Mouse (Mus musculus): ENCODE results near the gene Ms4a10. TPM values are rescaled to one million over a fixed set of nuclear protein-coding genes. Genes with fewer than 3 reads are reported as not detected.

The Ms4a10 gene
- polyA plus RNA-seq, 3 experiments from 2014 or later, result not detected

DNA sequence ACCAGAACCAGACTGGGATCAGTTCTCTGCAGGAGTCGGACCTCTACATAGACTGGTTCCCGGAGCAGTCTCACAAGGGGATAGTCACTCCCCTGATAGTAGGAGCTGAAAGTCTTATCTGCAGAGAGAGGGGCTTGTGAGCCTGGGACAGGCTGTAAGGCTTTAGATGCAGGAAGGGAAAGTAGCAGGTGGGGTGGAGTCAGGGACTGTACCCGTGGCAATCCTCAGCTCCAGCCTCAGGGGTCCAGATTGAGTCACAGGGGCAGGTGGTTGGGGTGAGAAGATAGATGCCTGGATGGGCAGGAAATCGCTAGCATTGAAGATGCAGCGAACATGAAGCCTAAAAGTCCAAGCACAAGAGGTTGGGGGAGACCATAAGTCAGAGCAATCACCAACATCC is 58.0 kb downstream of the Ms4a10 start:
- ATAC-seq, result no peak

- no peak for ATAC-seq
Observed at GRCm38 (mm10) chr19:10914870-10915269, 59.6 kb downstream of the Ms4a10 start.

DNA sequence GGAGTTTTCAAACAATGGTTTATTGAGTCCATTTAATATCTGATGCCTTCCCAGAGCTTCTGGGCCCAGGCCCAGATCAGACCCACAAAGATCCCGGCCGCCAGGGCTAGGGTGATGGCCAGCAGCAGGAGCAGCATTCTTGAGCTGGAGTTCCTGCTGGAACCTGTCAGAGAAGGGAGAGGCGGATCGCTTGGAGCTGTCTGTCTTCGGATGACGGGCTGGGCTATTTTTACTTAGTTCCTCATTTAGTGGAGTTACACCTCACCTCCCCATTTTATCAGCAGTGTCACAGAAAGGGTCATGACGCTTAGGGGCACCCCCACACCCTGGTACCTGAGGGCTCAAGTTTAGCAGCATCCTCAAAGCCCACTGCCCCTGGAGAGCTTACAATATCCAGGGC is 60.2 kb downstream of the Ms4a10 start:
- no peak for ATAC-seq

Other genes with a start within 250 kb of the Ms4a10 start
- 100 to 1,000 TPM; 355 to 487 (median 480) TPM for gene Cd5, start 235.7 kb downstream of the Ms4a10 start, polyA plus RNA-seq (2017; shearing (Covaris generic))
- 100 to 1,000 TPM; 356 to 569 (median 520) TPM for gene Cd6, start 144.6 kb downstream of the Ms4a10 start, polyA plus RNA-seq (2017; shearing (Covaris generic))
- gene Slc15a3, start 134.9 kb downstream of the Ms4a10 start, polyA plus RNA-seq (2017; shearing (Covaris generic)), result 10 to 100 TPM in 1 of 3 experiments, 1 to 10 TPM in 2; 3.2 to 16.7 (median 3.3) TPM
- 1 to 10 TPM in 1 of 3 experiments, under 1 TPM in 1, not detected in 1; 0.86 to 1.0 TPM for gene Tmem132a, start 104.7 kb downstream of the Ms4a10 start, polyA plus RNA-seq (2017; shearing (Covaris generic))
- 10 to 100 TPM; 55.3 to 75.6 (median 64.7) TPM for gene Tmem109, start 92.7 kb downstream of the Ms4a10 start, polyA plus RNA-seq (2017; shearing (Covaris generic))
- gene Prpf19, start 79.4 kb downstream of the Ms4a10 start, polyA plus RNA-seq (2017; shearing (Covaris generic)), result 10 to 100 TPM in 2 of 3 experiments, 1 to 10 TPM in 1; 6.2 to 26.0 (median 20.2) TPM
- gene Zp1, start 54.0 kb downstream of the Ms4a10 start, polyA plus RNA-seq (2017; shearing (Covaris generic)), result not detected
- gene Ptgdr2, start 37.5 kb downstream of the Ms4a10 start, polyA plus RNA-seq (2017; shearing (Covaris generic)), result under 1 TPM in 1 of 3 experiments, not detected in 2; 0.22 TPM
- 1 to 10 TPM; 7.7 to 9.0 (median 7.9) TPM for gene Ccdc86, start 25.4 kb downstream of the Ms4a10 start, polyA plus RNA-seq (2017; shearing (Covaris generic))
- gene Ms4a15, start 18.6 kb upstream of the Ms4a10 start, polyA plus RNA-seq (2017; shearing (Covaris generic)), result not detected
- not detected for gene Ms4a18, start 43.4 kb upstream of the Ms4a10 start, polyA plus RNA-seq (2017; shearing (Covaris generic))
- gene Ms4a8a, start 106.4 kb upstream of the Ms4a10 start, polyA plus RNA-seq (2017; shearing (Covaris generic)), result under 1 TPM in 1 of 3 experiments, not detected in 2; 0.54 TPM
- gene 1700017D01Rik, start 156.2 kb upstream of the Ms4a10 start, polyA plus RNA-seq (2017; shearing (Covaris generic)), result not detected
- not detected for gene 1700025F22Rik, start 190.7 kb upstream of the Ms4a10 start, polyA plus RNA-seq (2017; shearing (Covaris generic))
- gene Ms4a13, start 222.1 kb upstream of the Ms4a10 start, polyA plus RNA-seq (2017; shearing (Covaris generic)), result not detected

Measured in inflammation-experienced regulatory T-cells, adult 6 months (primary cell).